Mouse (Mus musculus): ENCODE measurements around the gene Gnb2.

Gnb2 gene

GRCm38 (mm10) chr5:137533117-137533827 is at the start of gene Gnb2, which contains the start of gene Epo:
Gene Gnb2 (minus strand): TSS chr5:137533510.
Gene Epo (minus strand): TSS chr5:137533242.
- peak; percentile 100 for DNase-seq

- DNase-seq: no peak
Observed at GRCm38 (mm10) chr5:137582702-137583101, 49.4 kb upstream of the Gnb2 start.

- DNase-seq: no peak
Observed at GRCm38 (mm10) chr5:137580246-137580645, 46.9 kb upstream of the Gnb2 start.

GRCm38 (mm10) chr5:137574470-137574901 is 41.2 kb upstream of the Gnb2 start:
- peak; percentile 53 for DNase-seq

- no peak for DNase-seq
Observed at GRCm38 (mm10) chr5:137570691-137571586, 37.6 kb upstream of the Gnb2 start.

DNA sequence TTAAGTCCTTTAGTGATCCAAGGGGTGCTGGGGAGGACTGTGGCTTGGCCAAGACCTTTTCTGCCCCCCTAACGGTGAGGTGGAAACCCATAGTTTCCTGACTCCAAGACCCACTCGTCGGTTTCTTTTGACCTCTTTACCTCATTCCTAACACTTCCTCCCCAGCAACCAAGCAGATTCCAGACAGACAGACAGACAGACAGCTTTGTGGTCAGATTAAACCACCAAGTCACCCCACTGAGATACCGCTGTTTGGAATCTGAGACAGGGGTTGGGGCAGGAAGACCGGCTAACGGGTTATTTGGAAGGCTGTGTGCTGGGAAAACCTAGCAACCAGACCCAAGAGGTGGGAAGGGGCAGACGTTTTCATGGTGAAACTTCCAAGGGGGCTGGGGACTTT is 36.9 kb upstream of the Gnb2 start:
- no peak for DNase-seq

DNA sequence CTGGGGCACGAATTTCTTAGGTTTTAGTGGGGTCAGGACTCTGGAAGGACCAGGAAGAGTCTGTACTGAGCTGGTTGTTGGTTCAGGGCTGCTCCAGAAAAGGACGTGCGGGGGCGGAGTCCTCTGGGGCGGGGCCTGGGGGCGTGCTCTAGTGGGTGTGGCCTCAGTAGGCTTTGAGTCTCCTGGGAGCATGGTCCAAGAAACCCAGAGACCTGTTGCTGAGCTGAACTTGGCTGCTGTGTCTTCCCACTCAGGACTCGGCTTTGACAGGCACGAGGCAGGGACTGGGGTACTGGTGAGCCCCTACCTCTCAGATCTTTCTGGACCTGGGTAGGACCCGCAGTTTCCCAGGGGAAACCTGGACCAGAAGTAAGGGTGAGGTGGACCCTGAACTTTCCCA is 36.4 kb upstream of the Gnb2 start, which contains the start of gene Tfr2:
Gene Tfr2 (plus strand): TSS at position 176 of the 400 bp plus-strand sequence.
- peak; percentile 78 for DNase-seq

DNA sequence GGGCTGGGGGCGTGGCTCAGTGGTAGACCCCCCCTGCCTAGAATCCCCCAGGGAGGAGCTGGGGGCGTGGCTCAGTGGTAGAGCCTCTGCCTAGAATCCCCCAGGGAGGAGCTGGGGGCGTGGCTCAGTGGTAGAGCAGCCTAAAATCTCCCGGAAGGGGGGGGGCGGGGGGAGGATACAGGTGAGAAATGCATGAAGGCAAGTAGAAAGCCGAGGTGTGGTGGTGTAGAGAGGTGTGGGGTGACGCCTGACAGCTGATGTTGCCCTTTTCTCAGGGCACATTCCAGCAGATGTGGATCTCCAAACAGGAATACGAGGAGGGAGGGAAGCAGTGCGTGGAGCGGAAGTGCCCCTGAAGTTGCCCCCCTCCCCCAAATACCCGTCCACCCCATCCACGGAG is 35.7 kb upstream of the Gnb2 start:
- no peak for DNase-seq

GRCm38 (mm10) chr5:137568223-137568798 is 35.0 kb upstream of the Gnb2 start:
- no peak for DNase-seq

DNA sequence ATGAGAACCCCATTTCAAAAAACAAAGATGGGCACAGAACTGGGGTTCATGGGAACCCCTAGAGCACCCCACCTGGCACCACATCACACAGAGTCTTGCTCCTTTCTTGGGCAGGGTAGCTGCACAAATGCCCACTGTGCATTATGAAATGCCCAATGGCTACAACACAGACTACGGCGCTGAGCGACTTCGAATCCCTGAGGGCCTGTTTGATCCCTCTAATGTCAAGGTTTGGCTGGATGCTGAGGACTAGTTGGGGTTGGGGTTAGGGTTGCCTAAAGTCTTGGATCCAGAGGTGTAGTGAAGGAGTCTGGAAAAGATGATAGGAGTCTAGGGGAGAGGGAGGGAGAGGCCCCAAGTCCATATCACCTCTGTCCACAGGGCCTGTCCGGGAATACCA is 33.1 kb upstream of the Gnb2 start:
- no peak for DNase-seq

DNA sequence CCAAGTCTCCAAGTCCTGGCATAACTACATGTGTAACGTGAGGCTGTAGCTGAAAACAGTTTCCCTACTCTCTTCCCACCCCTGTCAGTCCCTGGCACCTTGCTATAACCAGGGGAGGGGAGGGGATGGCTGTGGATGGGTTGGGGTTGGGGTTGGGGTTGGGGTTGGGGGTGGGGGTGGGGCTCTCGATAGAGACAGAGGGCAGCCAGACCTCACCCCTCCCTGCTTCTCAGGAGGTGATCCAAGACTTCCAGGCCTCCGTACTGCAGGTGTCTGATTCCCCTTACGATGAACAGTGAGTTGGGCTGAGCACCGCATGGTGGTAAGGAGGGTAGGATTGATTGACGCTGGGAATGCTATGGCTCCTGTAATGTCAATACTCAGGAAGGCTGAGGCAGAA is 32.4 kb upstream of the Gnb2 start:
- DNase-seq: no peak

DNA sequence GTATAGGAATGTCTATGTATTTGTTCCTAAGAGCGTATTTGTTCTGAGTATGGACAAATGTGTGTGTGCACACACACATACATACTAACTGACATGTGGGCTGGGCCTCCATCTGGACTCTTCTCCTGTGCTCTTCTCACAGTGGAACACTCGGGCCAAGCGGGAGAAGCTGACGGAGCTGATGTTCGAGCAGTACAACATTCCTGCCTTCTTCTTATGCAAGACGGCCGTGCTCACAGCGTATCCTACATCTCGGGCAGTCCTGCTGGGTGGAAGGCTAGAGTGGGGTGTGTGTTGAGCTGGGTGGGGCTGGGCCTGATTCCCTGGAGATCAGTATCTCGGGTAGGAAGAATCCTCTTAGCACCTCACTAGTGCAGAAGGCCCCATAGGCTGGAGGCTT is 29.7 kb upstream of the Gnb2 start:
- DNase-seq: no peak

GRCm38 (mm10) chr5:137561556-137561955 is 28.2 kb upstream of the Gnb2 start:
- no peak for DNase-seq

DNA sequence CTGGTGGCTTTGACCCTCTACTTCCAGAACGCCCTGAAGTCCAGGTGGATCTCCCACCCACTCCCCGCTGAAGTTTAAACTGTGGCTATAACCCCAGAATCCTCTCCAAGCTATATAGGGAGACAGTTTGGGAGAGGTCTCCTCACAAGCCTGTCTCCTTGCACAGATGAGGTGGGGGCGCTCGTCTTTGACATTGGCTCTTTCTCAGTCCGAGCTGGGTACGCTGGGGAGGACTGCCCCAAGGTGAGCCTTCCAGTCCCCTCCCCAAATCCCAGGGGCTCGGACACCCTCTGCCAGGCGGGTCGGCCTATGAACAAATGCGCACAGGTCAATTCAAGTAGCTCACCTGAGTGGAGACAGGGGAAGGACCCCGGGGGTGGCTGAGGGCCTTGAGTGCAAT is 20.6 kb upstream of the Gnb2 start:
- no peak for DNase-seq

- DNase-seq: peak; percentile 57
Observed at GRCm38 (mm10) chr5:137553411-137553837, 20.1 kb upstream of the Gnb2 start, which contains the start of gene Actl6b. Gene Actl6b (plus strand): TSS chr5:137553517.

GRCm38 (mm10) chr5:137553000-137553399 is 19.7 kb upstream of the Gnb2 start:
- DNase-seq: no peak

DNA sequence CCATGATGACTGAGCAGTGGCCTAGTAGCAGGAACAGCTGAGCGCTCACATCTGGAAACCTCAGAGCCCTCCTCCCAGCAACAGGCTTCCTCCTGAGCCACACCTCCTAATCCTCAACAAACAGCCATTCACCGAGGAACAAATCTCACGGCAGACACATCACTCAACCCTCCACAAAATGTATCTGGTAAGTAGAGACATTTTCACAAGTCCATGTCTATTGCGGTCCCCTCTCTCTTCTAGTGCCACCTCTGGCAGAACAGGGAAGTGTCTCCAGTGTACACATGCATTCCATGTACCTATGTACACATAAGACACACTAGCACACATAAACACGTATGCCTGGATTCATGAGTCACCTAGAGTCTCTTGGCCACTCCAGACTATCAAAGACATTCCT is 17.8 kb upstream of the Gnb2 start:
- no peak for DNase-seq

- no peak for DNase-seq
Observed at GRCm38 (mm10) chr5:137549840-137550239, 16.5 kb upstream of the Gnb2 start.

DNA sequence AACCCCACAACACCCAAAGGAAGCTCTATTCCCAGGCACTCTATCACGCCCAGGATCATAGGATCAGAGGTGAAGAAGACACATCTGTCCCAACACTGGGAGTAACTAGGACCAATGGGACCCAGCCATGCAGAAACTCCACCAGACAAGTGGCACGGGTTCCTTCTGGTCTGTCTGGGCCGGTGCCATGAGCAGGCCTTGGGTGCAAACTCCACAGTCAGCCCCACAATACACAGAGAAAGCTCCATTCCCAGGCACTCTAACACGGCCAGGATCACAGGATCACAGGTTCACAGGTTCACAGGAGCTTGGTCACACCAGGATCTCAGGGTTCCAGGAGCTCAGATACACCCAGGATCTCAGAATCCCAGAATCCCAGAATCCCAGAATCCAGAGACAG is 12.3 kb upstream of the Gnb2 start:
- DNase-seq: no peak

GRCm38 (mm10) chr5:137544926-137545325 is 11.6 kb upstream of the Gnb2 start:
- DNase-seq: no peak

GRCm38 (mm10) chr5:137541768-137542540 is 8.6 kb upstream of the Gnb2 start:
- peak; percentile 60 for DNase-seq

DNA sequence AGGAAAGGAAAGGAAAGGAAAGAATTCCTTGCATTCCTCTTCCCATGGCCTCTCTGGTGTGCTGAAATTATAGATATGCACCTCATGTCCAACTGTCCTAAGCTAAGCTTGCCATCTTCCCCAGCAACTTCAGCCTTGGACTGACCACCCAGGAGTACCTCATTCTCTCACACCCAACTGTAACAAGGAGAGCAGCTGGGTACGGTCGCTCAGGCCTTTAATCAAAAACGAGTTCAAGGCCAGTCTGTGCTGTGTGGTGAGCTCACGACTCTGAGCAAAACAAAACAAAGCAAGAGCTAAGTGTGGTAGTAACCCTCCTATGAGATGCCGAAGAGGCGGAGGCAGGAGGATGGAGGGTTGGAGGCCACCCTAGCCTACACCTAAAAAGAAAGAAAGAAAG is 7.7 kb upstream of the Gnb2 start:
- DNase-seq: no peak
